Mouse (Mus musculus) frontal cortex, postnatal 36 days (tissue): ENCODE results near the gene Spred2.

ENCODE experiments used
- DNase-seq, 2 experiments: peaks; one replicate each; pipeline ENCODE4 v3.0.0; 2022; ENCODE audit warnings: low spot score in 2 of 2

Gene Spred2

DNA sequence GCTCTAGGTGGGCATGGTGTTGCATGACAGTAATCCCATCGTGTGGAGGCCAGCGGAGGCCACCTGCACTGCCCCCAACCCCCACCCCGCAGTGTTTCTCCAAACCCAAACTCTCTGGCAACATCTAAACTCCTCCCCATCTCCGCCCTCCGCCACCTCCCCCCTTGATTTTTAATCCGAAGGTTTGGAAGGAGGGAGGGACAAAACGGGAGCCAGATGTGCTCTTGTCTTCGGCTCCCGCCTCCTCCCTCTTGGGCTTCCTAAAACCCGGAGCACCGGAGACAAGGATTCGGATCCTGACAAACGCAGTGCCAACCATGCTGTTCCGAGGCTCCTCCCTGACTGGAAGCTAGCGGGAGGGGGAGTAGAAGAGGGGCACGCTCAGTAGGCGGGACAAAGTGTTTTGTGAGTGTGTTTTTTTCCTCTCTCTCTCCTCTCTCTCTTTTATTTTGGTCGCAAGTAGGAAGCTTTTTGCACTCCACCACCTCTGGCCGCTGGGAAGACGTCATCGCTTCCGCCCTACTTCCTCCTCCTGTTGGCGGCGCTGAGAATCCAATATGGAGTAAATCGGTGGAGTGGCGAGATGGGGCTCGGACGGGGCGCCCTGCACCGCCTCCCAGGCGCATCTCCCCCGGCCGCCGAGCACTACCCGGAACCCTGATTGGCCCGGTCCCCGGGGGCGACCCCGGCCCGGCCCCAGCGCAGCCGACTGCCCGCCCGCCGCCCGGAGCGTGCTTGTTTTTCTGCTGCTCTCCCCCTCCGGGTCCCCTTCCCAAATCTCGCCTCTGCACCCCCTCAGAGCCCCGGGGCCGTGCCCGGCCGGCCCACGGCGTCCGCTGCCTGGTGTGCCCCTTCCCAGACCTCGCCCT is at the start of gene Spred2:
Gene Spred2 (plus strand): TSS at position 488 of the 869 bp plus-strand sequence.
- DNase-seq: peak; percentile 86 to 91

DNA sequence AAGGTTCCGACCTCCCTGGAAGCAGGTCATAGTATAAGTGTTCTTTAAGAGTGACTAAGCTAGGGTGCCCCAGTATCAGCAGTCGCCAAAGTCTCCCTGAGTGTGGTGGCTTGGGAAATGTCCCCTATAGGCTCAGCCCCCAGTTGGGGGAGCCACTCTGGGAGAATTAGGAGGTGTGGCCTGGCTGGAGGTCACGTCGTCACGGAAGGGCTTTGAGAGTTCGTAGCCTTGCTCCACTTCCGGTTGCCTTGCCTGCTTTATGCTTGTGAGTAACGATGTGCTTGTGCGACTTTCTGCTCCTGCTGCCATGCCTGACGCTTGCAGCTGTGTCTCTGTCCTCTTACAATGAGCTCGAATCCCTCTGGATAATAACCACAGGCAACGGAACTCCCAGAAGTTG is 48.6 kb upstream of the Spred2 start:
- DNase-seq: no peak

DNA sequence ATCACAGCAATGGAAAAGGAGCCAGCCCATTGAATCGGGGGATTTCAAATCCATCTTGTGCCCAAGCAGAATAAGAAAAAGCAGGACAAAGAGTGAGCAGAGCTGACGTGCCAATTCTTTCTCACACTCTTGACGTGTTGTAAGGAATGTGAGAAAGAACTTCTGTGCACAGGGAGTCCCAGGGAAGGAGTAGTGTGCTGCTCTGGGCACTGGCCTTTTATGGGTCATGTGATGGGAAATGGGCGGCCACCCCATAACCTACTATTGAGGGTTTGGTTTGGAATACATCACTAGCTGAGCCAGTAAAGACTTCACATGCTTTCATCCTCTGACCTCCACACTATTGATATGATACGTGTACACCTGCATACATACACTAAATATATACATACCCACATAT is 48.2 kb upstream of the Spred2 start:
- no peak for DNase-seq

DNA sequence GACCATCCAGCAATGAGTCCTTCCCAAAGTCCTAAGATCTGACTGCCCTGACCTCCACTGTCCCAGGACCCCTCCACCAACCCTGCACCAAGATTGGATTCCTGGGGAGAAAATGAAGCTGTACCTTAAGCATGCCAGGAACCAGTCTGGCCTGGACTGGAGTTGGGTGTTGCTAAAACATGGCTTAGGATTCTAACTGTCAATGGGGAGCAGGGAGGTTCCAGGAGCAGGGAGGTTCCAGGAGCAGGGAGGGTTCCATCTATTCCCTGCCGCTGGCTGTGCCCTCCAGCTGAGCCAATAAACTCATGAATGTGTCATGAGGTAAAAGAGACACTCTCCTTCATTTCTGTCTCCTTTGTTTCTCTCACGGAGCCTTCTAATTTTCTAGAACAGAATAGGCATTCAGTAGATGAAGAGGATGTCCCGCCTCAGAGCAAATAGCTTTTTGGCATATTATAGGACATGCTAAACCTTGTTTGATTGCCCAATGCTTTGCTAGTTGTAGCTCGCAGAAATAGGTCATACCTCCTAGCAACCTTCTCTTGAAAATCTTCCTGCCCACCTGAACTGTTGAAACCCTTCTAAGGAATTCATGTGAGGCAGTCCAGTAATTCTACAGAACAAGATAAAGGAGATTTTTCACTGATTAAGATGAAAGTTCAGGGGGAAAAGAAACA is 46.8 kb upstream of the Spred2 start:
- no peak for DNase-seq

DNA sequence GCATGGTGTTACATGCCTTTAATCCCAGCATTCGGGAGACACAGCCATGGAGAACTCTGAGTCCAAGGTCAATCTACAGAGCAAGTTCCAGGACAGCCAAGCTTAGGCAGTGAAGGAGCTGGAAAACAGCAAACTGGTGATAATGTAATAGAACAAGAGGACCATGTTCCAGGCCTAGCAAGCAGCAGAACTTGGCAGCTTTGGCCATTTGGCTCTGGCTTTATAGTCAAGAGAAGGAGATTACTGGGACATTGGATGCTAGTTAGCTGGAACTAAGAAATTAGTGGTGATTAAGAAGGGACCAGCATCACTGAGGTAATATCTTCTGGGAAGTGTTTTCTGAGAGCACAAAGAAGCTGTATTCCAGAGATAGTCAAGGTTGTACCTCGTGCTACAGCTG is 42.8 kb upstream of the Spred2 start:
- DNase-seq: no peak

DNA sequence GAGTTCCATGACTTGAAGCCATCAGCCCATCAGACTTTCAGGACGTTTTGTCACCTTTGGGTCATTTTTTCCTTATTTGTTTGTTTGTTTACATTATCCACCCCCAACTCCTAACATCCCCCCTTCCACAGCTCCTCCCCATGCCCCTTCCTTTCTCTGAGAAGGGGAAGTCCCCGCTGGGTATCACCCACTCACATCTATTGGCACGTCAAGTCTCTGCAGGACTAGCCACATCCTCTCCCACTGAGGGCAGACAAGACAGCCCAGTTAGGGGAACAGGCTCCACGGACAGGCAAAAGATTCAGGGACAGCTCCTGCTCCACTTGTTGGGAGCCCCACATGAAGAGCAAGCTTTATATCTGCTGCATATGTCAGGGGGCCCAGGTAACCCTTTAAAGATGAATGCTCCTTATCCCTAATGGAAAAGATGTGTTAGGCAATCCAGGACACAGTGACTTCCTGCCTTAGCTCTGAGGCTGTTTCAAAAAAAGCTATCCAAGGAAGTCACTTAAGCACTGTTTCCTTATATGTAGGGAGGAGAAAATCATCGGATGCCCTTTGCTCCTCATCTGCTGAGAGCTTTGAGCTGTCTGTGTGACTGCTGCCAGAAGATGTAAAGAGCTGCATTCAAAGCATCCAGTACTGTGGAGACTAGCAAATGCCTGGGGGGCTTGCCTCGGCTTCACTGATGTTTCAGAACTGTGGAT is 33.3 kb upstream of the Spred2 start:
- no peak for DNase-seq

DNA sequence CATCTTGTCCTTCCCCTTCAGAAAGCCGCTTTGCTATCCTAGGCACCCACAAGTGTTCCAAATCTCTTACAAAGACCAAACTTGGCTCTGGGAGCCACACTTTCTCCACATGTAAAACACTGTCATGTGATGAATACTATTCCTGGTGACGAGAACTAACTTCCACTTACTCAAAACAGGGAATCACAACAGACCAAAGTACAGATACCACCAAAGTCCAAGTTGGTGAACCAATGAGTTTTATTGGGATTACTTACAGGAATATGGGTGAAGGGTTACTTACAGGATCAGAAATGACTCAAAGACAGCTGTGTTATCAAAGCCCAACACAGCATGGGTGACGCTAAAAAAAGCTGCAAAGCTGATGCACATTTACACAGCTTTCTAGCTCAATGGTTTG is 30.9 kb upstream of the Spred2 start:
- DNase-seq: no peak

DNA sequence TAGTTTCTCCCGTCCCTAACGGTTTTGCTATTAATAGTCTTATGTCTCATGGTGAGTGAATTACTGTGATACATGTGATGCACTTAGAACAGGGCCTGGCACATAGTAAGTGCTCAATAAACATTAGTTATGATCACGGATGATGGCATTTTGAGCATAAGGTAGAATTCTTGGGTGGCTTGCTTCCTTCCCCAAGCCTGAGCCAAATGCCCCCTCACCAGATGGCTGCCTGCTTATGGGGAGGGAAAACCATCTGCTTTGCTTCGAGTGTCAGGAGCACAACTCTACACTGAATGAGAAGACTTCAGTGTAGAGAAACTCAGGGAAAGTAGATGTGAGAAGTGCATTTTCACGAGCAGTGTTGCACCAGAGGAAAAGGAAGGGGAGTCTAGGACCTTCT is 24.6 kb upstream of the Spred2 start:
- peak; percentile 82 to 89 for DNase-seq

DNA sequence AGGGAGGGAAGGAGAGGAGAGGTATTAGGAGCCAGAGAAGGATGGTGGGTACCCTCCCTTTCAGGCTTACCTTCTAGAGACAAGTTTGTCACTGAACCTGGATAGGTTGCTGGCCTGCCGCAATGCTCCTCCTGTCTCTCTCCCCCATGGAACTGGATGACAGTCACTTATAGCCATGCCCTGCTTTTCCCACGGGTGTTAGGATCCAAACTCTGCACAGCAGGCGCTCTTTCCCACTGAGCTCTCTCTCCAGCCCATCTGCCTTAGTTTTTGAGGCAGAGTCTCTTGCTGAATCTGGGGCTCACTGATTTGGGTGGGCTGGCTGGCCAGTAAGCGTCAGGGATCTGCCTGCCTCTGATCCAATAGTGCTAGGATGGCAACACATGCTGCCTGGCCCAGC is 23.5 kb upstream of the Spred2 start:
- peak; percentile 30 to 36 for DNase-seq

DNA sequence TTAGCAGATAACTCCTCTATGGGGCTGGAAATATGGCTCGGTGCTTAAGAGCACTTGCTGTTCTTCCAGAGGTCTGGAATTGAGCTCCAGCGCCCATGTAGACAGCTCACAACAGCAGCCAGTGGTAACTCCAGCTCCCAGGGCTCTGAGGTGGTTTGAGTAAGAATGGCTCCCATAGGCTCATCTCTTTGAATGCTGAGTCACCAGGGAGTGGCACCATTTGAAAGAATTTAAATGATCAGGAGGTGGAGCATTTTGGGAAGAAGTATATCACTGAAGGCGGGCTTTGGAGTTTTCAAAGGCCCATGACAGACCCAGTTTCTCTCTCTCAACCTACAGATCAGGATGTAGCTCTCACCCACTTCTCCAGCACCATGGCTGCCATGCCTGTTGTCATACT is 13.0 kb upstream of the Spred2 start:
- DNase-seq: no peak

DNA sequence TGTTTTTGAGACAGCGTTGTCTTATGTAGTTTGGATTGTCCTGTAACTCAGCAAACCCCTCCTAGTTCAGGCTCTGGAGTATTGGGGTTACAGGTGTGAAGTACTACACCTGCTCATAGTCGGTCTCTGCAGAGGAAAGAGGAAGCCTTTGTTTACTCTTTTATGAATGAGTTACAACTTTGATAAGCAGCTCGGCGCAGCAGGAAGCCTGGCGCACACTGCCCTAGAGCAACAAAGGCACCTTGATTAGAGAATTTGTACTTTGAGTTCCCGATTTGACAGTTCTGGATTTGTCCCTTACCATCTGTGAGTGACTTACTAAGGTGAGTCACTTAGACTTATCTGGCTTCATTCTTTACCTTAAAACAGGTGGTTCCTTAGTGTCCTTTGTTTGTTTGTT is 12.0 kb upstream of the Spred2 start:
- DNase-seq: no peak

DNA sequence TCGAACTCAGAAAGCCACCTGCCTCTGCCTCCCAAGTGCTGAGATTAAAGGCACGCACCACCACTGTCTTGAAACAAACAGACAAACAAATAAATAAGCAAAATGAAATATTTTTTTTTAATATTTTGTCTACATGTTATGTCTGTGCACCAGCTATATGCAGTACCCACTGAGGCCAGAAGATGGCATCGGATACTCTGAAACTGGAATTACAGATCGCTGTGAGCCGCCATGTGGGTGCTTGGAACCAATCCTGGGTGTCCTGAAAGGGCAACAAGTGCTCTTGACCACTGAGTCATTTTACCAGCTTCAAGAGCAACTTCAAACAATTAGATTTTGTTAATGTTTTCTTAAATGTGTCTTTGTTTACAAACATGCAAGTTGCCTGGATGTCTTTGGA is 11.5 kb upstream of the Spred2 start:
- DNase-seq: no peak

DNA sequence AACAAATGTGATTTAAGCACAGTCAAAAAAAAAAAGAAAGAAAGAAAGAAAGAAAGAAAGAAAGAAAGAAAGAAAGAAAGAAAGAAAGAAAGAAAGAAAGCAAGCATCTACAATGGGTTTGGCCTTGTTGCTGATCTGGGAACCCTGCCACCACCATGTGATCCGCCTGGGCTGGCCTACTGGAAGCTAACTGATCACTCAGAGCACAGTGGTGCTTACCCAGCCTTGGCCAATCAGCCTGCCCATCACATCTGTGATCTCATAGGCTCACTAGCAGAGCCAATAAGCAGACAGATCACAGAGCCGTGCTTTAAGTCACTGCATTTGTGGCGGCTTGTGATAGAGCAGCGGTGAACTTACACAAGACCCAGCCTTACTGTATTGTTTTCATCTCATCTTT is 10.4 kb upstream of the Spred2 start:
- DNase-seq: no peak

DNA sequence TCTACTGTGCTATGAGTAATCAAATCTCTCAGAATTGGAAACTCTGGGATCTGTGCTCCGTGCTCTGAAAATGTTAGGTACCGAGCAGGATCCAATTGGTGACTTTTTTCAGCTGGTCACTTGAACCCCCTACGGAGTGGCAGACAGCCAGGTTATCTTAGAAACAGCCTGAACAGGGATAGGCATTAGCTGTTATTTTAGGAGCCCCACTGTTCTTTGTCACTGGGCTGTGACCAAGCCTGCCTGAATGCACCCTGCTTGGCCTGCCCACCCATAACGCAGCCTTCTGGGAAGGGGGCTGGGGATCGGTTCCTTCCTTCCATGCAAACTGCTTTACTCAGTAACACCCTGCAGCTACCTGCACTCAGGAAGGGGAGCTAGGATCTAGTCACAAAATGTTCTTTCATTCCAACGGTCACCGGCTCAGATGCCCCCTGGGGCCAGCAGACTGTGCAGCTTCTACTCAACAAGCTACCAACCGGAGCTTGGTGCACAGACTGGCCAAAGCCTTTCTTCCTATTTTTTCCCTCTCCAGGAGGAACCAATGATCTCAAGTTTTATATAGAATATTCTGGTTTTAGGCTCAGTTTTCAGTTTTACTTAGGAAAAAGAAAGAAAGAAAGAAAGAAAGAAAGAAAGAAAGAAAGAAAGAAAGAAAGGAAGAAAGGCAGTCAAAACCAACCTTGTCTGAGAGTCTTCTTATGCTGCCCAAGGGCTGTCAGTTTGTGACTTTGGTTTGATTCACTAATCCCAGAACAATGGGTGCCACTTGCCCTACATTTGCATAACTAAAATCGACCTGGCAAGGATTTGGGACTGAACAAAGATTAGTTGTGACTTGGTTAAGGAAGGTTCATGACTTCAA is 6.6 kb upstream of the Spred2 start:
- DNase-seq: no peak

DNA sequence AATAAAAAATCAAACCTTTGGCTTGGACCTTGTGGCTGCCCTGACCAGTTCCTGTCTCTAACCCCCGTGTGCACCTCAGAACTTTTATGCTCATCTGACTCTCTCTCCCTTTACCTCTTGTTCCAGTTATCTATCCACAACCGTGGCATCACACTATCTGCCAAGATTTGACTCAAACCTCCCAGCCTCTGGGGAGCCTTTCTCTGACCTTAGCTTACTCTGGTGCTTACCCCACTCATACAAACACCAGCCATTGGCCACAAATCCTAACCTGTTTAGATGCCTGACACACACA is 6.0 kb upstream of the Spred2 start:
- no peak for DNase-seq

DNA sequence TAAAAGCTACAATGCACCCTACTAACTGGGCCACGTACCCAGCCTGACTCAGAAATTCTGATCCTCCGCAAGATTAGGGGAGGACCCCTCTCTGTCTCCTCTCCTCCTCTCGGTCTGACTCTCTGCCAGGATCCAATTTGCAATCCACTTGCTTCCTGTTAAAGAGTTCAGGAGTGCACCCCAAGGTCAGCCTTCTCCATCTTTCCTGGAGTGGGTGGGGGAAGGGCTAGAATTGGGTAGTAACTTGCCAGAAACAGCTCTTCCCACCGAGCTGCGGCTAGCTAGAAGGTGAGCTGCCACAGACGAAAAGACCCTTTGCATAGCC is 4.8 kb upstream of the Spred2 start:
- no peak for DNase-seq

DNA sequence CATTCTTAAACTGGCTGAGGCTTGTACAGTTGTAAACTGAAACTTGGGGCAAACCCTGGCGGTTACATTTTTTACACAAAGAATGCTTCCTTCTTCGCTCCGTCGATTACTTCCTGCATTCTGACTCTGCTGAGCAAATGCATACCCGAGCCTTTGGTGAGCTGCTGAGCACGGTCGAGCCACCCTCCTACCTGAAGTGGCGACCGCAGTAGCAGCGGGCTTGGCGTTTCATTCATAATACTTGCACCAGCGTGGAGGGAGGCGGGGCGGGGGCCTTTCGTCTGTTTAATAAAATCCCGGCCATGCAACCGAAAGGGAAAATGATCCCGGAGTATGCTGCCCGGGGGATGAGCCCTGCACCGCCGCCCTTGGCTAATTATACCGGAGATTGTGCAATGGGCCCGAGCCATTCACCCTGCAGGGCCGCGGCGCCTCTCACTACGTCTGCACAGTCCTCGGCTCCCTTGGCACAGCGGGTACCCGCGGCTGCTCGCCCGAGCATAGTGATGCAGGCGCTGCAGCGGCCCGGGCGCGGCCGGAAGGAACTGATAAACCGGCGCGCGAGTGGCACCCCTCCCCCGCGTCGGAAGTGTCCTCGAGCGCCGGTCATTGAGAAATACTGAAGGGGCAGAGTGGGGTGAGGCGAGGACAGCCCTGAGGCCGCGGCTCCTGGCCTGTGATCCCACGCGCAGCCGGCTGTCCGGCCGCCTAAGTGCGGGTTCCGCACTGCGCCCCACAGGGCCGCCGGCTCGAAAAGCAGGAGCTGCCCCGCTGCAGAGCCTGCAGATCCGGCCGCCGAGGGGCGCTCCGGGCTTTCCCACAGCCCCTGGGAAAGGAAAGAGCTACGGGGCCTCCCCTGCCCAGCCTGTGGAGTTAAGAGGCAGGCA is 4.1 kb upstream of the Spred2 start:
- DNase-seq: peak; percentile 82

DNA sequence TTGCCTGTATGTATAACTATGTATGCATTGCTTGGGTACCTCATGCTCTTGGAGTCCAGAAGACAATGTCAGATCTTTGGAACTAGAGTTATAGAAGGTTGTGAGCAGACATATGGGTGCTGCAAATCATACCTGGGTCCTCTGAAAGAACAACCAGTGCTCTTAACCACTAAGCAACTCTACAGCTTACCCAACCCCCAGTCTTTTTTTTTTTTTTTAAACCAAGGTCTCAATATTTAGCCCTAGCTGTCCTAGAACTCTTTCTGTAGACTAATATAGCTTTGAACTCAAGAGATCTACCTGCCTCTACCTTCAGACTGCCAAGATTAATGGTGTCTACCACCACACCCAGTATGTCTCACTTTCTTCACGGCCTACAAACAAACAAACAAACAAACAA is 2.5 kb upstream of the Spred2 start:
- no peak for DNase-seq

DNA sequence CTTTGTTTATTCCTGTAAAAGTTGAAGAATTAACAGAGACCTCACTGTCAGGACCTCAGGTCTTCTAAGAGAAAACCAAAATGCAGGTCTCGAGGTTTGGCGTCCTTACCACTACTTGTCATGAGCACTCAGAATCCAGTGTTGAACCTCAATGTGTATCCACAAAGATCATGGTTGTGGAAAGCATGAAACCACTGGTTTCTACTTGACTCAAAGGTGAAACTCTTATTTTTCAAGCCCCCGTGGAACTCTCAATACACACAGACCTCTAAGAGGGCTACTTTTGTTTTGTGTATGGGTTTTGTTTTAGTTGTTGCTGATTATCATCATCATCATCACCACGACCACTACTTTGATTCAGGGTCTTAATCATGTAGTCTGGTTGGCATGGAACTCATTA is 2.0 kb upstream of the Spred2 start:
- no peak for DNase-seq

DNA sequence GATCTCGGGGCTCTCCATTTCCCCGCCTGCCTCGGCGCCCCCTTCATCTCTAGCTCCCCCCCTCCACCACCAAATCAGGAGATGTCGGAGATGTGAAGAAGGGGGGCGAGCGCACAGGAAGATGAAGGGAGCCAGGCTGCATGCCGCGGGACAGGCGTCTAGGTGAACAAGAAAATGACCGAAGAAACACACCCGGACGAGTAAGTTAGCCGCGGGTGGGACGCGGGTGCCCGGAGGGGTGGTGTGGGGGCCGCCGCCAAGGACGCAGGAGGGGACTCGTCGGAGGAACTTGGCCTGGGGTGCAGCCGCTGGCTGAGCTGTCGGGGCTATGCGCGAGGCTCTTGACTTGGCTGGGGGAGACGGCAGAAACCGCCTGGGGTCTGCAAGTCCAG is 578 bp downstream of the Spred2 start:
- DNase-seq: peak in 1 of 2 experiments; percentile 57
